Mouse (Mus musculus) thymus, adult 2 months (tissue): Measurements from ENCODE around the gene Umad1.

Source experiments
- CTCF ChIP-seq: fragments of 200-500 bp; IDR thresholded peaks from 2 replicates; pipeline ENCODE4 v1.5.1; 2012; ENCODE audit warnings: mild to moderate bottlenecking, control low read depth, low read length, moderate library complexity, borderline replicate concordance; ENCODE audit not compliant: control insufficient read depth, poor library complexity, insufficient read depth; ENCODE audit errors: extremely low read depth
- POLR2A ChIP-seq: fragments of 200-500 bp; IDR thresholded peaks from 2 replicates; pipeline ENCODE4 v1.6.1; 2012; ENCODE audit warnings: mild to moderate bottlenecking, low read length, control low read depth, moderate library complexity; ENCODE audit not compliant: control insufficient read depth, poor library complexity, insufficient read depth; ENCODE audit errors: extremely low read depth

DNA sequence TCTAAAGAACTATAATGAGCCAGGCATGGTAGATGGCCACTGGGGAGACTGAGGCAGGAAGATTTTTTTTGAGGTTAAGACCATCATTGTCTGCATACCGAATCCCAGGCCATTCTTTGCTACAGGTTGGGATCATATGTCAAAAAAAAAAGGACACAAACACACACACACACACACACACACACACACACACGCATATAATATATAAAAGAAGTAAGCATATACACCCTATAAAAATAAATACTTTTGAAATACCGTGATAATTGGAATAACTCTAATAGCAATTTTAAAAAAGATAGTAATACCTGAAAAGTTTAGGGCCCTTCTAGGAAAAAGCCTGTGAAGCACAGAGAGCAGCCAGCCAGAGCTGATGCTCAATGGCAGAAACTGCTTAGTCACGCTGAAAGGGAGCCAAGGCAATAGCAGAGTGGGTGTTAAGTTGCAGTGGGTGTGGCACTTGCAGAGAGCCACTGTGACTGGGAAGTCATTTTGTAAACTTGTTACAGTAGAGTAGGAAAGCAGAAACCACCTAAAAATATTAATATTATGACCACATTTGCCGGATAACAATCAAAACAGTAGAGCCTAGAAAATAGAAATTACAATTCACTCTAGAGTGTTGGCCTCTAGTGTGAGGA lies 86.2 kb downstream of the Umad1 start:
- TF ChIP-seq CTCF: no peak
- TF ChIP-seq POLR2A: no peak
